Mouse (Mus musculus) heart, postnatal 0 days (tissue): Measurements from ENCODE around the gene Cnih3. TPM values are rescaled to one million over a fixed set of nuclear protein-coding genes. Genes with fewer than 3 reads are reported as not detected.

Experiments used
- ATAC-seq: fragments of 200-750 bp; cut with Nextera tagmentation; 2 replicates; pipeline ENCODE4 v1.8.0; 2017; ENCODE audit warnings: low read depth, moderate number of reproducible peaks, moderate library complexity; ENCODE audit not compliant: insufficient read depth
- DNase-seq: peaks from one replicate; pipeline ENCODE4 v3.0.0-alpha.2; 2016; ENCODE audit warnings: low spot score
- H3K27ac ChIP-seq: fragments of 300-500 bp; sonication (generic); 2 replicates; pipeline ENCODE4 v1.5.1; 2014; ENCODE audit warnings: low read depth, mild to moderate bottlenecking
- H3K27me3 ChIP-seq: fragments of 300-500 bp; sonication (generic); 2 replicates; pipeline ENCODE4 v1.6.1; 2014; ENCODE audit warnings: low read length, mixed read lengths; ENCODE audit not compliant: control insufficient read depth, insufficient read depth
- H3K36me3 ChIP-seq: fragments of 300-500 bp; sonication (generic); replicated peaks from 2 replicates; pipeline ENCODE4 v1.6.1; 2014; ENCODE audit warnings: low read length, mixed read lengths; ENCODE audit not compliant: control insufficient read depth, insufficient read depth
- H3K4me1 ChIP-seq: fragments of 300-500 bp; sonication (generic); 2 replicates; pipeline ENCODE4 v1.6.1; 2014; ENCODE audit warnings: antibody characterized with exemption; ENCODE audit not compliant: control insufficient read depth, insufficient read depth
- H3K4me2 ChIP-seq: fragments of 300-500 bp; sonication (generic); 2 replicates; pipeline ENCODE4 v1.6.1; 2014; ENCODE audit warnings: low read depth, mild to moderate bottlenecking, low read length, moderate library complexity
- H3K4me3 ChIP-seq: fragments of 300-500 bp; sonication (generic); 2 replicates; pipeline ENCODE4 v1.5.1; 2014; ENCODE audit warnings: low read depth, low read length
- H3K9ac ChIP-seq: fragments of 300-500 bp; sonication (generic); replicated peaks from 2 replicates; pipeline ENCODE4 v1.6.1; 2014; ENCODE audit warnings: low read depth, low read length, mixed read lengths
- H3K9me3 ChIP-seq: fragments of 300-500 bp; sonication (generic); replicated peaks from 2 replicates; pipeline ENCODE4 v1.6.1; 2016; ENCODE audit warnings: low read length; ENCODE audit not compliant: control insufficient read depth
- CTCF ChIP-seq: IDR thresholded peaks from 2 replicates; pipeline ENCODE4 v1.5.1; 2016; ENCODE audit warnings: antibody characterized with exemption, control low read depth, low read depth
- EP300 ChIP-seq: IDR thresholded peaks from 2 replicates; pipeline ENCODE4 v1.6.1; 2016; ENCODE audit warnings: antibody characterized with exemption, low read depth
- WGBS: fragments of 180-500 bp; shearing (Covaris S2); extraction: QIAGEN DNeasy Blood & Tissue Kit; methylation state at CpG from one replicate; pipeline ENCODE4 v1.1.7; 2014; 5-methylcytosine and 5-hydroxymethylcytosine counted together
- polyA plus RNA-seq: library from polyadenylated mRNA; unstranded; fragments of >200 nt; fragmentation: Nextera tagmentation; extraction: Ambion mirVana; gene quantifications from 2 replicates; pipeline ENCODE4 v1.2.1, GENCODE M21; 2015
- total RNA-seq: library from RNA; depleted of rRNA; stranded (reverse); fragments of >200 nt; gene quantifications from 2 replicates; pipeline ENCODE4 v1.2.3, GENCODE M21; 2014; ENCODE audit warnings: low replicate concordance

The Cnih3 gene
- total and polyA plus RNA-seq, 2 experiments from 2014 or later, result not detected

DNA sequence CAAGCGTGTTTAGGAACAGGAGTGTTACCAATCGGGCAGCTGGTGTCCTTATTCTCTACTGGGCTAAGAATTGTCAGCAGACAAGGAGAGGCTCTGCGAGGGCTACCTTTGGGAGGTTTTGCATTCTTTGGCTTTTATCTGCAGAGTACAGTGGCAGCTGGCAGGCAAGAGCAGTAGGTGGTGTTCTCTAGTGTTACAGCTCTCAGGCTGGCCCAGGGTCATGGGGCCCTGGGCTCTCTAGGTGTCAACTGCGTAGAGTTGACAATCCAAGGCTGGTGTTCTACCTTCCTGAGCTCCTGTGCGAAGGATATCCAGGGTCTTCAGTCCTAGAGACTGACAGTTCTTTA is 17.4 kb upstream of the Cnih3 start:
- Histone ChIP-seq H3K9ac (no peak overlapping the region), H3K9me3 (no peaks in the 10 kb centered on the region; the same call in 1 of the 2 replicates), H3K4me3 (no peak overlapping the region), H3K4me1 (peaks cover 2% of the 10 kb centered on the region; the same call in 1 of the 2 replicates), H3K27ac (peak overlapping the region; percentile 60; the same call in 1 of the 2 replicates), H3K4me2 (peak overlapping the region; percentile 9; the same call in 1 of the 2 replicates), H3K36me3 (no peaks in the 10 kb centered on the region), H3K27me3 (no peaks in the 10 kb centered on the region)
- DNase-seq, result no peak
- no peak for ATAC-seq
- TF ChIP-seq CTCF (no peak), EP300 (no peak)
- WGBS, result 72% methylated on average over 5 of the region's 5 CpGs

DNA sequence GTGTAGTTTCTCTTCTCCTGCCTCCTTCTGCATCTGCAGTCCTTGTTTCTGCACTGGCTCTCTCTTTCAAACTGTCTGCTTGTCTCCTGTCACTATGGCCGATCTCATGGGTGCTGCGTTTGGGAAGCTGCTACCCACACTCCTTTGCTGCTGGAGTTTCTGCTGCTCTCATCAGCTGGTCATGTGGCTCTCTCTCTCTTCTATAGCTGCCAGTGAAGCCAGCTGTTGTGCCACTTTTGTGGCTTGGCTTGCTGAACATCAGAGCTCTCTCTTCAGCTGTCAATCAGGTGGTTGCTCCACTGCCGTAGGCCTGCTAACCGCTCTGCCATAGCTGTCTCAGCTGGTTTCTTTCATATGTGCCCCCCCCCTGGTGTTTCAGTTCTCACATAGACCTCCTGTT is 17.0 kb upstream of the Cnih3 start:
- no peak overlapping the region for H3K4me3 ChIP-seq
- no peaks in the 10 kb centered on the region; the same call in 1 of the 2 replicates for H3K9me3 ChIP-seq
- DNase-seq (no peak), ATAC-seq (no peak)
- no peaks in the 10 kb centered on the region for H3K27me3 ChIP-seq
- H3K9ac ChIP-seq, result no peak overlapping the region
- peak overlapping the region; percentile 60; the same call in 1 of the 2 replicates for H3K27ac ChIP-seq
- 73% methylated on average over 4 of the region's 4 CpGs for whole genome bisulfite sequencing
- peaks cover 2% of the 10 kb centered on the region; the same call in 1 of the 2 replicates for H3K4me1 ChIP-seq
- no peaks in the 10 kb centered on the region for H3K36me3 ChIP-seq
- no peak for TF ChIP-seq CTCF
- TF ChIP-seq EP300, result no peak
- no peak overlapping the region; the same call in 1 of the 2 replicates for H3K4me2 ChIP-seq

DNA sequence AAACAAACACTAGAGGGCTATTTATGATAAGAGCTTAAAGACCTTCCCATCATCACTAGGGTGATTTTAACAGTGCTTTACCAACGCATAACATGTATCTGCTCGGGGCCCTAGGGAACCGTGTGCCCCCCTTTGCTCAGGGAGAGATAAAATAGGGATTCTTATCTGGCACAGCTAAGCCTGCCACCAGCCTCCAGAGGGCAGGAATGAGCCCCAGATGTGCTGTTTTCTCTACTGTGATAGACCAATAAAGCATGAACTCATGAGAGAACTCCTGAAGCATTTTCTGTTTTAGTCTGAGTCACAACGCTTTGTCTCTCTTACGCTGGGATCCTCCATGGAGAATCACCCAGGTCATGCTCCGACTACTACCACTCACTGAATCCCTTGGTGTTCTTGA is 15.6 kb upstream of the Cnih3 start:
- Histone ChIP-seq H3K36me3 (no peaks in the 10 kb centered on the region), H3K9ac (no peak overlapping the region), H3K4me2 (no peak overlapping the region), H3K9me3 (no peaks in the 10 kb centered on the region; the same call in 1 of the 2 replicates), H3K27me3 (no peaks in the 10 kb centered on the region), H3K4me1 (peaks cover 2% of the 10 kb centered on the region; the same call in 1 of the 2 replicates), H3K27ac (no peak overlapping the region), H3K4me3 (no peak overlapping the region)
- no peak for TF ChIP-seq EP300
- no peak for TF ChIP-seq CTCF
- ATAC-seq (no peak), DNase-seq (no peak)
- 81% methylated on average over 6 of the region's 6 CpGs for WGBS

DNA sequence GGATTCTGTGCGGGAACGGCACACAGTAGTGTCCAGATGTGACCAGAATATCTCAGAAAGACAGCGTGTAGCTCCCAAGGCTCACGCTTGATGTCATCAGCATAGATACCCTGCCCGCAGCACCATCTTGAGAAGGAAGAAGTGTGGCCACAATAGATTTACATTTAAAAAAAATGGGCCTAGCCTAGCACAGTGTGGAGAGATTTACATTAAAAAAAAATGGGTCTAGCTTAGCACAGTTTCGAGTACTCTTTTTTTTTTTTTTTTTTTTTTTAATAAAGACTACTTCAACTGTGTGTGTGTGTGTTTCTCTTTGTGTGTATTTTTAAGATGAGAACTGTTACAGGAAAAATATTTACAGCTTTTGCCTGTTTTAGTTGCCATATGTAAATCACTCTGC is 13.3 kb upstream of the Cnih3 start:
- no peak for ATAC-seq
- H3K9ac ChIP-seq, result no peak overlapping the region
- no peaks in the 10 kb centered on the region for H3K9me3 ChIP-seq
- H3K36me3 ChIP-seq, result no peaks in the 10 kb centered on the region
- 83% methylated on average over 6 of the region's 6 CpGs for WGBS
- H3K4me3 ChIP-seq, result no peak overlapping the region
- H3K4me2 ChIP-seq, result no peak overlapping the region
- no peak overlapping the region for H3K27ac ChIP-seq
- no peak for DNase-seq
- TF ChIP-seq CTCF (no peak), EP300 (no peak)
- no peaks in the 10 kb centered on the region for H3K4me1 ChIP-seq
- H3K27me3 ChIP-seq, result no peaks in the 10 kb centered on the region

DNA sequence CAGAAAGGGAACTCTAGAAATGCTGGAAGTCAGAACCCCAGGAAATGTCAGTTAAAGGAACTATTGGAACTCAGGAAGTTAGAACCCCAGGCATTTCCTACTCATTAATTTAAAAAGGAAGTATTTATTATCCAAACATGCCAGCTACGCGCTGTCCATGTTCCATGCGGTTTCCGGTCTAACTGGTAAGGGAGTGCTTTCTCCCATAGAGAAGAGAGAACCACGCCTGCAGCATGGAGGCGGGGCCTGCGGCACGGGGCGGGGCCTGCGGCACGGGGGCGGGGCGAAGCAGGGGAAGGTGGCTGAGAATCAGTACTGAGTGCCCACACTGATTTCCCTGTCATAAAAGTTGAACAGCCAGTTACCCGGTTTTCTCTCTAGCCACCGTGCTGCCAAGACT is 6.9 kb upstream of the Cnih3 start:
- no peaks in the 10 kb centered on the region for H3K36me3 ChIP-seq
- no peak overlapping the region for H3K27ac ChIP-seq
- H3K27me3 ChIP-seq, result peaks cover 9% of the 10 kb centered on the region
- DNase-seq (no peak), ATAC-seq (peak; percentile 81)
- 21% methylated on average over 15 of the region's 15 CpGs for WGBS
- TF ChIP-seq CTCF (no peak), EP300 (no peak)
- no peak overlapping the region for H3K9ac ChIP-seq
- no peak overlapping the region for H3K4me3 ChIP-seq
- no peak overlapping the region for H3K4me2 ChIP-seq
- no peaks in the 10 kb centered on the region for H3K9me3 ChIP-seq
- H3K4me1 ChIP-seq, result no peaks in the 10 kb centered on the region

DNA sequence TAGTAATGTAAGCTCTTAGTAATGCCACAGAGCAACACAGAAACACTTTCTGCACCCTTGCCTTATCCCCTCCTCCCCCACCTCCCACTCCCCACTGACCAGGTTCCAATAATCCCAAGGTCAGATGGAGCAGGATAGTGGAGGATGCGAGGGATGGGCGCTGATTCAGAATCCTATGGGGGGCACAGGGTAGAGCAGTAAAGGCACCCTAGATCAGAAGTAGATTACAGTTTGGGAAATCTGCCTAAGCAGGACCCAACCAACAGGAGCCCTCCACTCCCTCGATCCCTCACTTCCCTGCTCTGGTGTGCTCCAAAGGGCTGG is 423 bp upstream of the Cnih3 start:
- Histone ChIP-seq H3K9me3 (no peaks in the 10 kb centered on the region), H3K4me3 (peak overlapping the region; percentile 55), H3K4me1 (peaks cover 10% of the 10 kb centered on the region), H3K27ac (no peak overlapping the region), H3K9ac (0 out of 2 replicates have a peak overlapping the region, but pooled peaks have one; percentile 29), H3K36me3 (no peaks in the 10 kb centered on the region), H3K27me3 (peaks cover 51% of the 10 kb centered on the region), H3K4me2 (peak overlapping the region; percentile 92)
- ATAC-seq (no peak), DNase-seq (no peak)
- TF ChIP-seq EP300 (no peak), CTCF (no peak)
- WGBS, result 8% methylated on average over 3 of the region's 3 CpGs
